Mouse (Mus musculus) layer of hippocampus, adult 11-12 months (tissue): ENCODE data around the gene Khdc1c.
"Not testable (repeated sequence)": the region's sequence is repeated elsewhere in the genome, so short reads cannot be mapped to it uniquely, and the experiment has no call there.

Source experiments
- DNase-seq: peaks from one replicate; pipeline ENCODE4 v3.0.0; 2022; ENCODE audit warnings: low spot score

The Khdc1c gene

DNA sequence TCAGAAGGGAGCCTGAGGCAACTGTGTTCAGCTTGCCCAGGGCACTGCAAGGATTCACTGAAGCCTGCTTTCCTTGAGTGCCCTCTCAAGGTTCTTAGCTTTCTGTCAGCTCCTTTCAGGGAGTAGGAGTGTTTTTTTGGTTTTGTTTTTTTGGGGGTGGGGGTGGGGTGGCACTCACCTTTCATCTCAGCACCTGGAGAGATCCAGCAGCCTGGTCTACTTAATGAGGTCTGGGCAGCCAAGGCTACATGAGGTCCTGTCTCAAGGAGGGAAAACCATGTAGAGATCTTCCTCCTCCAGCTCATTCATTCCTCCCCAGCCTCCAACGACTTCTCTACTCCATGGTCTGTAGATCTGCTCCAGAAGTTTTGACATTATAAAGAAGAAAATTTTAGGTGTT is at the start of gene Khdc1c:
Gene Khdc1c (plus strand): TSS at position 301 of the 400 bp plus-strand sequence.
- not testable (repeated sequence) for DNase-seq

DNA sequence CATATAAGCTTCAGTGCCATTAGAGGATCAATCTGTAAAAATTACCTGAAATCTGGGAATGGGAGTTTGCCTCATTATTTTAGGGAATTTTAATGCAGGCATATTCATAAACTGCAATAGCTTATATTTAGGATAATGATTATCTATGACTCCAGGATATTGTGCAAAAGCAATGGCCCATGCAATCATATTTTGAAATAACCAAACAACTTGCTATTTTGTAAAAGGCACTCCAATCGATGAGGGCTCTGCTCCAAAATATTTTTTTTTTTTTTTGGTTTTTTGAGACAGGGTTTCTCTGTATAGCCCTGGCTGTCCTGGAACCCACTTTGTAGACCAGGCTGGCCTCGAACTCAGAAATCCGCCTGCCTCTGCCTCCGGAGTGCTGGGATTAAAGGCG is 47.9 kb upstream of the Khdc1c start:
- not testable (repeated sequence) for DNase-seq

DNA sequence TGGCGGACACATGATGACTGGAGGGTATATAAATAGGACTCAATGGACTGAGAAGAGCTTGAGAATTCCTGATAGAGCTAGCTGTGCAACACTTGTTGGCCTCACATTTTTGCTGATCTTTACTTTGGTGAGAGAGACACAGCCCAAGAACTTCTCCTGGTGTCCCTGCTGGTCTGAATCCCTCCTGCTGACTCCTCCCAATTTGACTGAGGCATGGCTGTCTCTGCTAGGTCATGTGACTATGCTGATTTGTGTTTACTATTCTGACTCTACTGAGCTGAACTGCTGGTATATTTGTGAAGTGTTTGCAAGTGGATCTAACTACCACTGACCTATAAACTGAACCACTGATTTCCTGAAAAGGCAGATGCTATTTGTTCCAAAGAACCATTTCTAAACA is 46.5 kb upstream of the Khdc1c start:
- no peak for DNase-seq

DNA sequence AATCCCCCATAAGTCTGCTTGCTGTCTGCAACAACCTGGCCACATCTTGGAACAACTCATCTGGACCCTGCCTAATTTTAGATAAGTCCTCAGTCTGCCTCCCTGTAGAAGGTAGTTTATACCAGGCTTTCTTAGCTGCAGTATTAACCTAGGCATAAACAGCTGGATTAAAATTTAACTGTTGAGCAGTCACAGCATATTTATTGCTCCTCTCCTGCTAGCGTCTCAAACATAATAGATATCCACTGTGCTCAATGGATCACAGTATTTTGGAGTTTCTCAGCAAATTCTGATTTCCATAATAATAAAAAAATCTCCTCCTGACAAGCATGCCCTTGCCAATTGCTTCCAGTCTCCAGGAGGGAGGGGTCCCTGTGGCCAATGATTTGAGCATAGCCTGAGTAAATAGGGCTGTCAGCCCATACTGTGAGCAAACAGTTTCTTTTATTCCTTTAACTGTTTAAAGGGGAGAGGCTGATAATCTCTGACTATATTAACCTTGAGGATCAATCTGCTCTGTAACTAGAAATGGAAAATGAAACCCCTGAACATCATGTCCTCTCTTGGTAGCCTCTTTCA is 44.0 kb upstream of the Khdc1c start:
- no peak for DNase-seq

DNA sequence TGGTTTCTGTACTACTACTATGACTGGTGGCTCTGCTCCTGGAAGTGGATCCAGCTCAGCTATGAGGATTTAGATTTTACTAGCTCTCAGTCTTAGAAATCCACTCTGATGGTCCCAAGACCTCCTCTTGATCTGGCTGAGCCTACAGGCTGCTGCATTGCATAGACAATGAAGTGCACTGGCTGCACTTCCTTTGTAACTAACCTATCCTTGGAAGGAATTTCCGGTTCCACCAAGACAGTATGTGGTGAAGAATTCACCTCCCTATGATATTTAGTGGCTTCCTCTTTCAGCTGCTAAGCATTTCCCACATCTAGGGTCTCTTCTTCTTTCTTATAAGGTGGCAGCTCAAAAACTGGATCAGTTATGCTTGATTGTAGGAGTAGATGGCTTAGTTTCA is 43.5 kb upstream of the Khdc1c start:
- no peak for DNase-seq

DNA sequence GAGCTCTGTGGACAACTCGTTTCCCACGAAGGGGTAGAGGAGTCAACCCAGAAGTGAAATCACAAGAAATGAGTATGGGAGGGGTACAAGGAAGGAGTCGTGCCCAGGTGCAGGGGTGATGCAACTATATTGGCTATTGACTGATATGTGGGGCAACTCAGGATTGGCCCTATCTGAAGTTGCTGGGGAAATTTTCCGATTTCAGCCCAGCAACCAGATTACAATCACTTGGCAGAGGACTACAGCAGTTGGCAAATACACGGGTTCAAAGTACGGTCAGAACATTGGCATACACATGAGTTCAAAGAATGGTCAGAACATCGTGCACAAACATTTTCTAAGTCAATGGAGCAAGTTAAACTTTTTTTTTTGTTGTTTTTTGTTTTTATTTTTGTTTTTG is 41.4 kb upstream of the Khdc1c start:
- DNase-seq = no peak

DNA sequence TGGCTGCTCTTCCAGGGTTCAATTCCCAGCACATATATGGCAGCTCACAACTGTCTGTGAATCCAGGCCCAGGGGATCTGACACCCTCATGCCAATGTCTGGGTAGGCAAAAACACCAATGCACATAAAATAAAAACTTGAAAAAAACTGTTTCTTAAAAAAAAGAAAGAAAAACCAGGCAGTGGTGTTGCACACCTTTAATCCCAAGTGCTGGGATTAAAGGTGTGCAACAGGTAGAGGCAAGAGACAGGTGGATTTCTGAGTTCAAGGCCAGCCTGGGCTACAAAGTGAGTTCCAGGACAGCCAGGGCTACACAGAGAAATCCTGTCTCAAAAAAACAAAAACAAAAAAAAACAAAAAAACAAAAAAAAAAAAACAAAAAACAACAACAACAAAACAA is 37.0 kb upstream of the Khdc1c start:
- DNase-seq = not testable (repeated sequence)

DNA sequence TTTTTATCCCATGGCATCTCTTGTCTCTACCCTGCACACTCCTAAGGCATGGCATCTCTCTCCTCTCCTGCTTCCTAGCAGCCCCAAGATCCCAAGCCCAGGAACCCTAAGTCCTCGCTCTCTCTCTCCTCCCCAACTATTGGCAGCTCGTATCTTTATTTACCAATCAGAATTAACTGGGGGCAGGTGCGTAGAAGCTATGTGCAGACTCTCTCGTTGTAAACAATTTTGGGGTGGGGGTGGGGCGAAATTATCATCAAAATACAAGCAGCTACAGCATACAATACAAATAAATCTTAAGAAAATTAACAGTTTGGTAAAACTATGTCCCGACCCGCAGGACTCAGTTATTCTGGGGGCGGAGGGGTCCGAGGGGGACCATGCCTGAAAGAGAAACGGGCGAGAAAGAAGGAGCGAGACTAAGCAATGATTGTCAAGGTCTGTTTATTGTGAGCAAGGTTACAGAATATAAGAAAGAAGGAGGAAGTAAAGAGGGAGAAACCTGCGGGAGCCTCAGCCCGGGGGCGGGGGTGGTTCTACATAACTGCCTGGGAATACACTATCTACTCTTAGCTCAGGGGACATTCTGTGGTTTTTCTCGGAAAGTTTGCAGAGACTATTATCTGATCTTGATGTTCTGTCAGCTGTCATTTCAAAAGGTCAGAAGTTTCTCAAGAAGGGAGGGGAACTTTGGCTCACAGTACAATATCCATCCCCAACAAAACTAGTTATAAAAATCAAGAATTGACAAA is 34.7 kb upstream of the Khdc1c start:
- no peak for DNase-seq

DNA sequence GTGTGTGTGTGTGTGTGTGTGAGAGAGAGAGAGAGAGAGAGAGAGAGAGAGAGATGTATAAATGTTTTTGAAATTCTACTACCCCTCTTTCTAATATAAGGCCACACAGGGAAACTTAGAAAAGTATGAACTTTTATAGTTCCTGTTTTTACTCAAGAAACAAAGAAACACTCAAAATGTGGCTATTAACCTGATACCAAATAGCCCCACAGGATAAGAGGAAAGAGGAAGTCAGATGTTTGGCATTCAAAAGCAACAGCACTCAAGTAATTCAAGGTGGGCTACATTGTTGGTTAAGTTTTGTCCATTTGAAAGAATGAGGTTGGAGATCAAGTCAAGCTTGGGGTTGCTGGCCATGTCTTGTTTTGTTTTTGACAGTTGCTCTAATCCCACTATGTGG is 32.3 kb upstream of the Khdc1c start:
- DNase-seq = no peak

DNA sequence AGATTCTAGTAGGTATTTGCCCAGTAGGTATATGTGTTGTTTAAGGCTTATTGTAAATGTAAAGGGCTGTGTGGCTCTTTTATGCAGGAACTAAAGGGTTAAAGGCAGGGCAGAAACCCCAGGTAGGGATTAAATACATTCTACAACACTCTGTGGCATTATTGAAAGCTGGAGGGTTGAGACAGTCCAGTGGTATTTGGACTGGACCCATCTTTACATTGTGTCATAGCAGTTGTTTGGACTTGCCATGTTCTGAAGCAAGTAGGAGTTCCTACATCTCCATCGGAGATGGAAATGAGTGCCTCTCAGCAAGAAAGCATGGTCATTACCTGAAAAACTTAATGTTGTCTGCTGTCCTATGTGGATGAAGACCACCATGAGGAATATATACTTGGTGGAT is 27.4 kb upstream of the Khdc1c start:
- DNase-seq = no peak

DNA sequence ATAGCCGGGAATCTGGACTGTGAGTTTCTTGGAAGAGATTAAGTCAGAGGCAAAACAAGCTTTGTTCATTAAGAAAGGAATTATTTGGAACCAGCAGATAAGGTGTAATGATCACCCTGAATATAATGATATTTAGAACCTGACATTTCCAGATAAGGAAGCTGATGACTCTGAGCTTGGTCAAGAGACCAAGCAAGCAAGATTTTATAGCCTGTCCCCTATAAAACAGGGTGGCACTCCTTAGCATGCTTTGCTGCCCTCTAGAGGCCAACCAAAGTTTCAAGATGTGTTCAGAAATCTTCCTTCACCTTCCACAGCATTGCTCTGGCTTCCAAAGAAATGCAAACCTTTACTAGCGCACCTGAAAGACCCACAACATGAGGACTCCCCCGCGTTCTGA is 23.9 kb upstream of the Khdc1c start:
- DNase-seq = peak; percentile 48

DNA sequence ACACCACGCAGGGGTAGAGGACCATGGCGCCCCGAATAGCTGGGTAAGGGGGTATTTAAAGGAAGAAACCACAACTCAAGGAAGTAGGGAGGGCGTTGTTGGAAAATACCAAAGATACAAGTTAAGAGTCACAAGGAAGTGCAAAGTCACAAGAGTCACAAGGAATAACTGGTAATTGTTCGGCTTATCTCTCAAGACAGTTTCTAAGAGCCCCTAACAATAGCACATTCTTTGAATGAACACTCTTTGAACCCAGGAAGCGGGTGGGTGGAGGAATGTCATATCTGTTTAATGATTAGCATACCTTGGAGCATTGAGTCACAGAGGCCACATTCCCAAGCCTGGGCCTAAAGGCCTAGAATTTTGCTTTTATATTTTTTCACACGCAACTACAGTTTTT is 23.4 kb upstream of the Khdc1c start:
- not testable (repeated sequence) for DNase-seq

DNA sequence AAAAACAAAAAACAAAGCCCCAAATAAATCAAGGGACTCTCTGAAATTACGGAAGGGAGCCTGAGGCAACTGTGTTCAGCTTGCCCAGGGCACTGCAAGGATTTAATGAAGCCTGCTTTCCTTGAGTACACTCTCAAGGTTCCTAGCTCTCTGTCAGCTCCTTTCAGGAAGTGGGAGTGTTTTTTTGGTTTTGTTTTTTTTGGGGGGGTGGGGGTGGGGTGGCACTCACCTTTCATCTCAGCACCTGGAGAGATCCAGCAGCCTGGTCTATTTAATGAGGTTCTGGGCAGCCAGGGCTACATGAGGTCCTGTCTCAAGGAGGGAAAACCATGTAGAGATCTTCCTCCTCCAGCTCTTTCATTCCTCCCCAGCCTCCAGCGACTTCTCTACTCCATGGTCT is 18.8 kb upstream of the Khdc1c start, which contains the start of gene Khdc1a:
Gene Khdc1a (plus strand): TSS at position 301 of the 400 bp plus-strand sequence.
- no peak for DNase-seq

DNA sequence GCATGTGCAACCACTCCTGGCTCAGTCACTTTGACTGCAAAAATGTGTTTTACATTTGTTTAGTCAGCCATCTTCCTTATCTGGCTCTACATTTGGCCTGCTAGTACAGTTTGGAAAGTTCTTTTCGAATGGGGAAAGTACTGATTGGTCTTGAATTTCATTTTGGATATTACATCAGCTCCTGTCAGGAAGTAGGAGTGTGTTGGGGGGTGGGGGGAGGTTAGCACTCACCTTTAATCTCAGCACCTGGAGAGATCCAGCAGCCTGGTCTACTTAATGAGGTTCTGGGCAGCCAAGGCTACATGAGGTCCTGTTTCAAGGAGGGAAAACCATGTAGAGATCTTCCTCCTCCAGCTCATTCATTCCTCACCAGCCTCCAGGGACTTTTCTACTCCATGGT is 15.1 kb downstream of the Khdc1c start, which contains the start of gene Khdc1b:
Gene Khdc1b (plus strand): TSS at position 301 of the 400 bp plus-strand sequence.
- no peak for DNase-seq

DNA sequence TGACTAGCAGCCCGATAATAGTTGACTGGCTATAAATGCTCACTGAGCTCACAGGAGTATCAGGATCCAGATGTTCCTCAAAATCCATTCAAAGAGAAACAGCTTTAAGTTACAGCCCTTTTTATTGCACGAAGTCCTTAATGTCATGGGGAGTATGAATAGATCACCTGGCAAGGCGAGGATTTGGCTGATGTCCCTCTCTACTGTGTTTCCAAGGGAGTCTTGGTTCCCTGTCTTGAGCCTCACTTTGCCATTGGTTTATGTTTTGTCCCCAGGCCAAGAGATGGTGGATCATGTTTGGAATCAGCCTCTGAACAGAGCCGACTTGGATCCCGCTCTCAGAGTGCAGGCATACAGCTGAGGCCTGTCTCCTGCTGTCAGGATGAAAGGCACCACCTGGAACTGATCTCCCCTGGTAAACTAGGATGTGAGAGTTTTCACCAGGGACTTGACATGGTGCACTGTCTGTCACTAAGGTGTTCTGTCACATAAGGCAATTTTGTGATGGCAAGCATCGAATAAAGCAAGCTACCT is 23.1 kb downstream of the Khdc1c start:
- DNase-seq = no peak

DNA sequence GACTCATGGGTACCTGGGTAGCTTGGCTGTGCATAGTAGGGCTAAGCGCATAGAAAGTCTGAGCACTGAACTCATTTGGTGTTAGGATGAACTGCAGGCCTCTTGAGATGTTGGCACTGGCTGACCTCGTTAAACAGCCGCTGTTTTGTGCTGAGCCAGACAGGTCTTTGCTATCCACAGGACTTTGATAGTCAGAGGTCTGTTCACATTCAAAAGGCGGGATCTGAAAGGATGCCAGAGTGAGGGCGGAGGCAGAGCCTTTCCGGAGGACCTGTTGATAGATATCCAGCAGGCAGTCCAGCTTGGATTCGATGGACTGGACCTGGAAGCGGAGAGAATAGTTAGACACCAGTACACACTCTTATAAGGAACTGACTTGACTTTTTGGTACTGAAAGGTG is 34.7 kb downstream of the Khdc1c start:
- no peak for DNase-seq

DNA sequence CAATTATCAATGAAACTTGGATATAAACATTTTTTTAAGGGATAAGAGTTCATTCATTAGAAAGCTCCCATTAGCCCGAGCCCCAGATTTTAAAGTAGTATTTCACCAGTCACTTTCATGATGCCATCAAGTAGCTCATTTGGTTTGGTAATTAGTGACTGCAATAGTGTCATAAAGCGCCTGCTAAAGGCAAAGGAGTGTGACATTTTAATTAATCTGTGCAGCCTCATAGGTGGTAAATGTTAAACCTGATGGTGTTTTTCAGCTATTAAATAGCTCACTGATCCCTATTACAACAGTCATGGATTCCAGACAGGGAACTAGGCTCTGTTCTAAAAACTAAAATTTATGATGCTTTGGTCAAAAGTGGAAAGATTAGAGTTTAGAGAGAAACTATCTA is 39.1 kb downstream of the Khdc1c start:
- no peak for DNase-seq

DNA sequence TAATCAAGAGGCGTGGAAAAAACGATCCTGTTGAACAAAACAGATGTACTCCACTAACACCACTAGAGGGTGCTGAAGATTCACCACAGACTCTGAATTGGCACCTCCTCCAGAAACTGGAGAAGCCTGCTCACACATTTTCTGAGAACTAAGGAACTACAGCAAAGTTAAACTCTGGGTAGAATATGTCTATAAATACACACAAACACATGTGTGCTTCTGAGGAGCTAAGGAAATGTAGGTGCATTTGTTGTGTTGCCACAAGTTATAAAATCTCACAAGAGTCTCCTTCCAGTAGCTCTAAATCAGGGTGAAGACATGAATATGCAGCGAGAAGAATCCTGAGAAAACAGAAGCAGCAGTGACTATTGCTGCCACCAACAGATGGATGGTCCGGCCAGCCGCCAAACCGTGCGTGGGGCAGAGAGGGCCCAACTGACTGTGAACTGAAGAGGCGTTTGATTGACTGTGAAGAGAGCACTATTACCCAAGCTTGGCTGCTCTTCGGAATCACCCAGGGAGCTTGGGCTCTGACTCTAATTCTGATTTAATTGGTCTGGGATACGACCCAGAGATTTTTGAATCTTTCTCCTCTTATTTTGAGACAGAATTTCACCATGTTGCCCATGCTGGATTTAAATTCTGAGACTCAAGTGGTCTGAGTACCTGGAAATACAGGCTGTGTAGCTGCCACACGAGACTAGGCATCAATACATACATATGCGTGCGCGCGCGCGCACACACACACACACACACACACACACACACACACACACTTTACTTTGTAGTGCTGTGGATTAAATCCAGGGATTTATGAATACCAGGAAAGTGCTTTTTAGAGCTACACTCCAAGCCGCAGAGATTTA is 43.4 kb downstream of the Khdc1c start:
- DNase-seq = peak; percentile 70

DNA sequence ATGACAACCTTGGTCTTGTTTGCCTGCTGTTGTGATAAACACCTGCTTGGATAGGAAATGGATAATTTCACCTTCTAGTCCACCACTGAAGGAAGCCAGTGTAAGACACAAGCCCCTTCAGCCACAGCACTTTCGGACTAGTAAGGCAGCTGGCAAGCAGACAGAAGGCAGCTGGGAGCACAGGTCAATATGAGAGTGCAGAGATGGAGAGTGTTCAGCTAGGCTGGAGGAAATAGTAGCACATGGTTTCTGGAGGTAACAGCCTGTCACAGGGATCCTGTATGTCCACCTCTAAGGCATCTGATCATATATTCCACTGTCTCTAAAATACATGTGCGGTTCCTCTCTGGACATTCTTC is 44.0 kb downstream of the Khdc1c start:
- DNase-seq = no peak

DNA sequence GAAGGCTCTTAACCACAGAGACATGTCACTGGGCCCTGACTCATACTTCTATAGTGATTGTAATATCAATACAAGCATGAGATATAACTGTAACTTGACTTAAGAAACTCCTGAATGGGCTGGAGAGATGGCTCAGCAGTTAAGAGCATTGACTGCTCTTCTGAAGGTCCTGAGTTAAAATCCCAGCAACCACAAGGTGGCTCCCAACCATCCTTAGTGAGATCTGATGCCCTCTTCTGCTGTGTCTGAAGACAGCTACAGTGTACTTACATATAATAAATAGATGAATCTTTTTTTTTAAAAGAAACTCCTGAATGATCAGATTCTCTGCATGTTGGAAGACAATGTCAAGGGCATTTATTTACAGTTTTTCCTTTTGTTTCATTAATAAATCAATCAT is 51.2 kb downstream of the Khdc1c start:
- DNase-seq = no peak
